Mouse (Mus musculus) cortical plate, adult 2 months (tissue): ENCODE measurements around the gene Trpc7.

Experiments
- CTCF ChIP-seq: fragments of 200-500 bp; IDR thresholded peaks from 2 replicates; pipeline ENCODE4 v1.5.1; 2011; ENCODE audit warnings: mild to moderate bottlenecking, control low read depth, low read length; ENCODE audit not compliant: insufficient read depth; ENCODE audit errors: extremely low read depth
- POLR2A ChIP-seq: fragments of 200-500 bp; IDR thresholded peaks from 2 replicates; pipeline ENCODE4 v1.6.1; 2011; ENCODE audit warnings: mild to moderate bottlenecking, low read length, control low read depth; ENCODE audit not compliant: insufficient read depth; ENCODE audit errors: extremely low read depth

GRCm38 (mm10) chr13:56930421-56930820 is 34.6 kb upstream of the Trpc7 start:
- TF ChIP-seq POLR2A, result no peak
- TF ChIP-seq CTCF, result no peak
